Mouse (Mus musculus): ENCODE data around the gene Slc4a2.
A peak's percentile ranks its signal among the peaks of the same experiment; 100 is the strongest.

DNA sequence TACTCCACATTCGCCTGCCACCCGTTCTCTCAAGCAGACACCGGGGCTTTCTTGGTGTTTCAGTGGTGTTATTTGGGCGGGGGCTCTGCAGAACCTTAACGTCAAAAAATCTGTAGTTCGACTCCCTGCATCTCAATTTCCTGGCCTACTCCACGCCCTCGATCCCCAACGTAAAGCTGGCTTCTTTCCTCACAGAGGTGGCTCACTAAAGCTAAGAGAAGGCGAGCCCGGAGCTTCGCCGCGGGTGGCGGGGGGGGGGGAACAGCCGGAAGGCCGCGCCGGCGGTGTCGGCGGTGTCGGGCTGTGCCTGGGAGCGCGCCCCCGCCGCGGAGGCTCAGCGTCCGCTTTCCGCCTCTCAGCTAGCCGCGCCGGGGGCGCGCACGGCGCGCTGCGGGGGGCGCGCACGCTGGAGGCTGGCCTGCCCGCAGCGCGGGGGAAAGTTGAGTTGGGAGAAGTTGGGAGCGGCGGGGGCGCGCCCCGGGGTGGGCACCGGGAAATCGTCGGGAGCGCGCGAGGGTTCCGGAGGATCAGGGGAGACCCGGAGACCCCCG, 1.3 kb downstream of the Slc4a2 start:
- TF ChIP-seq CTCF (IDR thresholded peaks at IDR 0.05) (no peak), POLR2A (IDR thresholded peaks at IDR 0.05; ENCODE audit: insufficient read depth, low read depth, low read length) (peak; percentile 60), EP300 (IDR thresholded peaks at IDR 0.05; ENCODE audit: insufficient read depth, low read depth, low read length) (no peak)
